Mouse (Mus musculus) liver, embryonic 12.5 days (tissue): ENCODE results near the gene Cd300e. TPM values are rescaled to one million over a fixed set of nuclear protein-coding genes. Genes with fewer than 3 reads are reported as not detected.

Experiments
- ATAC-seq: fragments of 200-750 bp; cut with Nextera tagmentation; 2 replicates; pipeline ENCODE4 v1.8.0; 2017; ENCODE audit warnings: moderate number of reproducible peaks, mild to moderate bottlenecking, moderate library complexity
- H3K27ac ChIP-seq: fragments of 300-500 bp; sonication (generic); 2 replicates; pipeline ENCODE4 v1.5.1; 2016; ENCODE audit warnings: mild to moderate bottlenecking
- H3K27me3 ChIP-seq: fragments of 300-500 bp; sonication (generic); replicated peaks from 2 replicates; pipeline ENCODE4 v1.6.1; 2016; ENCODE audit warnings: mild to moderate bottlenecking, moderate library complexity
- H3K36me3 ChIP-seq: fragments of 300-500 bp; sonication (generic); 2 replicates; pipeline ENCODE4 v1.6.1; 2016; ENCODE audit warnings: mild to moderate bottlenecking, moderate library complexity
- H3K4me1 ChIP-seq: fragments of 300-500 bp; sonication (generic); 2 replicates; pipeline ENCODE4 v1.6.1; 2016
- H3K4me2 ChIP-seq: fragments of 300-500 bp; sonication (generic); 2 replicates; pipeline ENCODE4 v1.6.1; 2016; ENCODE audit warnings: mild to moderate bottlenecking, moderate library complexity
- H3K4me3 ChIP-seq: fragments of 300-500 bp; sonication (generic); 2 replicates; pipeline ENCODE4 v1.5.1; 2016; ENCODE audit warnings: mild to moderate bottlenecking, moderate library complexity
- H3K9ac ChIP-seq: fragments of 300-500 bp; sonication (generic); 2 replicates; pipeline ENCODE4 v1.6.1; 2016; ENCODE audit warnings: mild to moderate bottlenecking, moderate library complexity
- H3K9me3 ChIP-seq: fragments of 300-500 bp; sonication (generic); replicated peaks from 2 replicates; pipeline ENCODE4 v1.6.1; 2016; ENCODE audit warnings: mild to moderate bottlenecking, moderate library complexity
- WGBS: fragments of 180-500 bp; shearing (Covaris S2); methylation state at CpG from one replicate; pipeline ENCODE4 v1.1.7; 2016; ENCODE audit not compliant: insufficient replicate concordance; 5-methylcytosine and 5-hydroxymethylcytosine counted together
- polyA plus RNA-seq: library from polyadenylated mRNA; unstranded; fragments of >200 nt; fragmentation: Nextera tagmentation; extraction: Ambion mirVana; gene quantifications from 2 replicates; pipeline ENCODE4 v1.2.1, GENCODE M21; 2016

Gene Cd300e
- polyA plus RNA-seq, 1 experiment from 2014 or later, result 0.61 TPM

- no peak overlapping the region for H3K9ac ChIP-seq
- H3K27ac ChIP-seq, result no peak overlapping the region
- WGBS, result 58% methylated on average over 16 of the region's 16 CpGs
Measured at GRCm38 (mm10) chr11:115099241-115099840, 37.4 kb upstream of the Cd300e start.

DNA sequence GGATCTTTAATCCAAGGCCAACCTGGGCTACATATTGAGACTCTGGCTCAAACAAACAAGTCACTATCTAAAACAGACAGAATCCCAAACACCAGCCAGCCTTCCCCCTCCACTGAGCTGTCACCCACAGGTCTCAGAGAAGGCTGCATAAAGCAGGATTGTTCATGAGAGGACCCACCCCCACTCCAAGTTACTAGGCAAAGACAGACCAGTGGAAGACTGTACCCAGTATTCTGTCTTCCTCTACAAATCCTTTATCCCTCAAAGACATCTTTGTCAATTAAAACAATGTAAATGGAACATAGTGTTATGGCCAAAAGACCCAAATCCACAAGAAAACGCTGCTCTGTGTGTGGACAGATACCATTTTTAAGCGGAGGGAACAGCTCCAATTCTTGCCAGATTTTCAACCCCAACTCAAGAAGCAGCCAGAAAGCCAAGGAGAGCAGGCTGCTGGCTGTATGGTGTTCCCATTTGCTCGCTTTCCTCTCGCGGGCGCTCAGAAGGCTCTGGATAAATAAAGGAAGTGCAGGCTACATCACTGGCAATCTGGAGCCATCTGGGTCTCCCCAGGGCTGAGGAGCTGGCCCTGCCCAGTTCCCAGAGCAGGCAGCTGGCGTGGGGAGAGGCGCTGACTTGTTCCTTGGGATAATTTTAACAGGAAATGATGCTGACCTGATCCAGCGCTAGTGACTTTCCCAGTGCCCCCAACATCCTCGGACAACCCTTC, 36.4 kb upstream of the Cd300e start:
- H3K27me3 ChIP-seq, result no peaks in the 10 kb centered on the region
- H3K4me3 ChIP-seq, result no peak overlapping the region
- WGBS, result 38% methylated on average over 10 of the region's 10 CpGs
- H3K9me3 ChIP-seq, result no peaks in the 10 kb centered on the region
- H3K27ac ChIP-seq, result no peak overlapping the region
- H3K36me3 ChIP-seq, result no peaks in the 10 kb centered on the region
- no peaks in the 10 kb centered on the region for H3K4me1 ChIP-seq
- no peak overlapping the region for H3K4me2 ChIP-seq
- ATAC-seq, result no peak
- H3K9ac ChIP-seq, result no peak overlapping the region

More at GRCm38 (mm10) chr11:115099241-115099840, 37.4 kb upstream of the Cd300e start:
- H3K9me3 ChIP-seq, result no peaks in the 10 kb centered on the region
- H3K36me3 ChIP-seq, result no peaks in the 10 kb centered on the region
- no peak overlapping the region for H3K4me2 ChIP-seq
- H3K4me3 ChIP-seq, result no peak overlapping the region
- no peaks in the 10 kb centered on the region for H3K4me1 ChIP-seq
- no peak for ATAC-seq
- H3K27me3 ChIP-seq, result no peaks in the 10 kb centered on the region

GRCm38 (mm10) chr11:115092140-115092539, 30.2 kb upstream of the Cd300e start:
- Histone ChIP-seq H3K9me3 (no peaks in the 10 kb centered on the region), H3K27ac (no peak overlapping the region), H3K4me2 (peak overlapping the region; percentile 14; the same call in 1 of the 2 replicates), H3K4me1 (0 out of 2 replicates have a peak, but pooled peaks cover 8% of the 10 kb centered on the region), H3K9ac (no peak overlapping the region), H3K27me3 (peaks cover 37% of the 10 kb centered on the region), H3K4me3 (no peak overlapping the region), H3K36me3 (no peaks in the 10 kb centered on the region)
- WGBS, result 26% methylated on average over 4 of the region's 4 CpGs
- no peak for ATAC-seq

GRCm38 (mm10) chr11:115091362-115091901, 29.5 kb upstream of the Cd300e start, which contains the start of gene Rab37:
Rab37 (plus strand) TSS chr11:115091431.
- 6% methylated on average over 36 of the region's 36 CpGs for WGBS

GRCm38 (mm10) chr11:115089853-115090252, 27.9 kb upstream of the Cd300e start:
- Histone ChIP-seq H3K9me3 (no peaks in the 10 kb centered on the region), H3K27ac (no peak overlapping the region), H3K4me1 (0 out of 2 replicates have a peak, but pooled peaks cover 8% of the 10 kb centered on the region), H3K36me3 (no peaks in the 10 kb centered on the region), H3K27me3 (peaks cover 40% of the 10 kb centered on the region), H3K4me2 (no peak overlapping the region), H3K4me3 (no peak overlapping the region), H3K9ac (no peak overlapping the region)
- no peak for ATAC-seq
- WGBS, result 61% methylated on average over 6 of the region's 6 CpGs

More at GRCm38 (mm10) chr11:115091362-115091901, 29.5 kb upstream of the Cd300e start, which contains the start of gene Rab37:
- H3K27me3 ChIP-seq, result peaks cover 37% of the 10 kb centered on the region
- no peak within 1 kb of the TSS for H3K27ac ChIP-seq
- H3K36me3 ChIP-seq, result no peaks in the 10 kb centered on the region
- H3K9ac ChIP-seq, result no peak within 1 kb of the TSS
- H3K9me3 ChIP-seq, result no peaks in the 10 kb centered on the region
- ATAC-seq, result no peak
- 0 out of 2 replicates have a peak, but pooled peaks cover 8% of the 10 kb centered on the region for H3K4me1 ChIP-seq
- no peak within 1 kb of the TSS for H3K4me3 ChIP-seq
- peak within 1 kb of the TSS; percentile 14; the same call in 1 of the 2 replicates for H3K4me2 ChIP-seq

- Histone ChIP-seq H3K9ac (no peak overlapping the region), H3K4me2 (no peak overlapping the region), H3K36me3 (no peaks in the 10 kb centered on the region), H3K27me3 (peaks cover 38% of the 10 kb centered on the region), H3K4me1 (0 out of 2 replicates have a peak, but pooled peaks cover under 1% of the 10 kb centered on the region), H3K9me3 (no peaks in the 10 kb centered on the region), H3K27ac (no peak overlapping the region), H3K4me3 (no peak overlapping the region)
- no peak for ATAC-seq
- 48% methylated on average over 7 of the region's 7 CpGs for WGBS
Measured at GRCm38 (mm10) chr11:115086213-115086612, 24.2 kb upstream of the Cd300e start.

DNA sequence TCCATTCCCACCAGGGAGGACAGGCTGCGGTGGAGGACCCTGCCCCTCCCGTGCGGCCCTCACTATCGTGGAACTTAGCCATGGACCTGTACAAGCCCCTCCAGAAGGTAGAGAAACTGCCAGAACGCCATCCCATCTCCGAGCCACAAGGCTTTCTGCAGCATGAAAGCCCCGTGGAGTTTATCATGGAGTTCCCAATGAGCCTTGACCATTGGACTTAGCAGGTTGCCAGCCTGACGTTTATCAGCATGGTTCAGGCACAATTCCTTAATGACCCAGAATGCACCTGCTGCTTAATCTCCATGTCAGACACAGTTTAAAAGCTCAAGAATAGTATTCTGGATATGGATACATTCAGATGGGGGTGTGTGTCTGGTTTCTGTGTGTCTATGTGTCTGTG, 23.1 kb upstream of the Cd300e start:
- Histone ChIP-seq H3K27me3 (peaks cover 27% of the 10 kb centered on the region), H3K4me1 (no peaks in the 10 kb centered on the region), H3K36me3 (no peaks in the 10 kb centered on the region), H3K9me3 (no peaks in the 10 kb centered on the region), H3K27ac (no peak overlapping the region), H3K4me3 (no peak overlapping the region), H3K4me2 (no peak overlapping the region), H3K9ac (no peak overlapping the region)
- whole genome bisulfite sequencing, result 68% methylated on average over 8 of the region's 8 CpGs
- no peak for ATAC-seq

DNA sequence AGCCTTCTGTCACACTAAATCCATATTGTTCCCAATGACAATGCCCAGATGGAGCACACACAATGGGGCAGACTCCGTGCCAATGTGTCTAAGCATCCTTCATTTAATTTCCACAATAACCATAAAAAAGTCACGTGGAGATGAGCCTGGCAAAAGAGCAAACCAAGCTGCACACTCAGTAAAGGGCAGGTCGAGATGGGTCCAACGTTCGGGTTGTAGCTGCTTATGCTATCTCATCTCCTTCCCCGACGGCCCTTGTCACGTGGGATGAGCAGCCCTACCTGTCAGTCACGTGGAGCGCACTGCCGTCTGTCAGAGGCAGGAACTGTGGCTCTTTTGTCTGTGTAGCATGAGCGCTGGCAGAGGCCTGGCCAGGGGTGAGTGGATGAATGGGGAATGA, 22.6 kb upstream of the Cd300e start:
- 39% methylated on average over 12 of the region's 12 CpGs for WGBS
- H3K4me1 ChIP-seq, result no peaks in the 10 kb centered on the region
- H3K4me3 ChIP-seq, result no peak overlapping the region
- H3K9me3 ChIP-seq, result no peaks in the 10 kb centered on the region
- no peak for ATAC-seq
- H3K4me2 ChIP-seq, result no peak overlapping the region
- peaks cover 25% of the 10 kb centered on the region for H3K27me3 ChIP-seq
- no peak overlapping the region for H3K9ac ChIP-seq
- H3K36me3 ChIP-seq, result no peaks in the 10 kb centered on the region
- no peak overlapping the region for H3K27ac ChIP-seq

DNA sequence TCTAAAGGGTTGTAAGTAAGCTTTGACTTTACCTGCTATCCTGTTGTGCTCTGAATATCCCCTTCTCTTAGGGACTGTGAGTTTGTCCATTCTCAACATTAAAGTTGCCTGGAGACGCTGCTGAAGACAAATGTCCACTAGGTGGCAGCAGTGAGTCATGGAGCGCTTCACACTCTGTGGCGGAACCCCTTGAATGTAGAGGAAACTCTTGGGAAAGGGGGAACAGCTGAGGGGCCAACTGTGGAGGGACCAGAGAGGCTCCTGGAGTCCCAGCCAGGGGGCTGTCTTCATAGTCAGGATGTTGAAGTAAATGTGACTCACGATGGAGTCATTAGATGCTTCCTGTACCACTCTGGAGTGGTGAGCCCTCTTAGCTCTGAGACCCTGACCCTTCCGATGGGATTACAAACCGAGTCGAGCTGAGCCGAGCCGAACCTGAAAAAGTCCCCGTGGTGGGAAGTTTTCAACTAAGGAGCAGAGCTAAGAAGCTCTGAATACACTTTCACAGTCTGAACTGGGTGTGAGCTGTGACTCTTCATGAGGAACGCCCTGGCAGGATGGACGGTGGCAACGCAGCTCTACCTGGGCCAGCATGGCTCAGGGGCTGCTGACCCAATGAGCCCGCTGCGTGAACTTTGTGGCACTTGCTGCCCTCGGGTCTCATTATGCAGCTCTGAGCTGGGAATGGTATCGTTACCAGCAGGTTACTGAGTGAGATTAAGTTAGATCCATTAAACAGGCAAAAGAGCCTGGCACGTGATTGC, 21.6 kb upstream of the Cd300e start:
- Histone ChIP-seq H3K4me3 (no peak overlapping the region), H3K9me3 (no peaks in the 10 kb centered on the region), H3K36me3 (no peaks in the 10 kb centered on the region), H3K9ac (no peak overlapping the region), H3K4me2 (no peak overlapping the region), H3K4me1 (no peaks in the 10 kb centered on the region), H3K27me3 (peaks cover 19% of the 10 kb centered on the region), H3K27ac (no peak overlapping the region)
- 38% methylated on average over 18 of the region's 18 CpGs for WGBS
- ATAC-seq, result no peak

DNA sequence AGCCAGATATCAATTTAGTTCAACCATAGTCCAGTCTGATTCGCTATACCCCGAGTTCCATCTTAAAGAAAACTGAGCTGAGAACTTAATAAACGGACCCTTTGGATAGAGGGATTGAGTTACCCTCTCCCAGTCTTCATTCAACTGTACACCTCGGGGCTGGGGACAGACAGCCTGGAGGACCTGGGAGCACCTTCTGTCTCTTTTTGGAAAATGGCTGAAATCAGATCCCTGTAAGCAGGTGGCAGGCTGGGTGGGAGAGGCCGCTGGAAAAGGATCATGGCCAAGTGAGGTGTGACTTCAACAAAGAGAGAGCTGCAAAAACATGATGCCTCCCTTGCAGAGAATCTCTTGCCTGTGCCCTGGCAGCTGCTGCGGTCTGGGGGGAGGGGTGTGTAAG, 20.2 kb upstream of the Cd300e start:
- Histone ChIP-seq H3K9ac (no peak overlapping the region), H3K27ac (no peak overlapping the region), H3K36me3 (no peaks in the 10 kb centered on the region), H3K4me3 (no peak overlapping the region), H3K4me2 (no peak overlapping the region), H3K4me1 (no peaks in the 10 kb centered on the region), H3K27me3 (peaks cover 19% of the 10 kb centered on the region), H3K9me3 (no peaks in the 10 kb centered on the region)
- WGBS, result 54% methylated on average over 6 of the region's 6 CpGs
- no peak for ATAC-seq

DNA sequence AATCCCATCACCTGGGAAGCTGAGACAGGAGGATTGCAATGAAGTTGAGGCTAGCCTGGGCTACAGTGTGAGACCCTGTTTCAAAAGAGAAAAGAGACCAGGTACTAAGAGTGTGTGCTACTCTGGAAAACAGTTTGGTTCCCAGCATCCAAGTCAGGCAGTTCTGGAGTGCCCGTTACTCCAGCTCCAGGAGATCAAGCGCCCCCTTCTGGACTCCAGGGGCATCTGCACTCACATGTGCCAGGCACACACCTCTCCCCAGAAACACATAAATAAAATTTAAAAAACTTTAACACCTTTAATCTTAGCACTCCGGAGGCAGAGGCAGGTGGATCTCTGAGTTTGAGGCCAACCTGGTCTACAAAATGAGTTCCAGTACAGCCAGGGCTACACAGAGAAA, 19.4 kb upstream of the Cd300e start:
- ATAC-seq, result no peak
- no peaks in the 10 kb centered on the region; the same call in 1 of the 2 replicates for H3K4me1 ChIP-seq
- no peak overlapping the region for H3K9ac ChIP-seq
- H3K4me3 ChIP-seq, result no peak overlapping the region
- no peaks in the 10 kb centered on the region for H3K36me3 ChIP-seq
- WGBS, result 31% methylated on average over 3 of the region's 3 CpGs
- H3K4me2 ChIP-seq, result no peak overlapping the region
- no peak overlapping the region for H3K27ac ChIP-seq
- no peaks in the 10 kb centered on the region for H3K9me3 ChIP-seq
- H3K27me3 ChIP-seq, result peaks cover 19% of the 10 kb centered on the region
